Mouse (Mus musculus) heart, adult 18-20 months (tissue): Measurements from ENCODE around the gene 4930558K02Rik. TPM values are rescaled to one million over a fixed set of nuclear protein-coding genes. Genes with fewer than 3 reads are reported as not detected.

Experiments
- DNase-seq, 2 experiments: peaks; one replicate each; pipeline ENCODE4 v3.0.0; 2021 to 2022; ENCODE audit warnings: mixed read lengths in 1 of 2
- long read RNA-seq, 2 experiments: library from polyadenylated mRNA; stranded (forward); transcript quantifications; one replicate each; pipeline ENCODE4 v2.0.0; 2021
- total RNA-seq, 2 experiments: library from RNA; stranded (reverse); gene quantifications; 2 replicates each; pipeline ENCODE4 v1.2.3; 2021

Gene 4930558K02Rik
- total RNA-seq, result not detected
- long read RNA-seq, experiment 1, result 0 reads
- long read RNA-seq, experiment 2, result 0 reads

- no peak for DNase-seq
Measured at GRCm38 (mm10) chr1:161979536-161979935, at the start of gene 4930558K02Rik. 4930558K02Rik (minus strand) TSS chr1:161979636.

GRCm38 (mm10) chr1:162023681-162024270 is 44.3 kb upstream of the 4930558K02Rik start:
- DNase-seq, result no peak

GRCm38 (mm10) chr1:162020766-162021165 is 41.3 kb upstream of the 4930558K02Rik start:
- no peak for DNase-seq

GRCm38 (mm10) chr1:162020303-162020731 is 40.9 kb upstream of the 4930558K02Rik start:
- DNase-seq, result no peak

DNA sequence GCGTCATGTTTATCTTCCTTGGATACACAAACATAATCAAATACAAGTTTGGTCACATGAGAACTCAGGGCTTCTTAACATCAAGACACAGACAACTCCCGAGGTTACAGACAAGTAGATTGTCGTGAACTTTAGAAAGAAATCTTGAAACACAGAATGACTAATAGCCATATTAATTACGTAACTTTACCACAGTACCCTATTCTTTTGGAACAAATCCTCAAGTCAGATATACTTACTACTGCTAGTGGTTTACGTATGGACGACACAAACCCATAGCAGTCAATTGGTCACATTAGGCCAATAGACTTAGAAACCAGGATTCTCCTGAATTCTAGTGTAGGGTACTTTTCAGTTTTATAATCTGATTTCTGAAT is 39.2 kb upstream of the 4930558K02Rik start:
- DNase-seq, result no peak

GRCm38 (mm10) chr1:162017975-162018600 is 38.7 kb upstream of the 4930558K02Rik start:
- no peak for DNase-seq

DNA sequence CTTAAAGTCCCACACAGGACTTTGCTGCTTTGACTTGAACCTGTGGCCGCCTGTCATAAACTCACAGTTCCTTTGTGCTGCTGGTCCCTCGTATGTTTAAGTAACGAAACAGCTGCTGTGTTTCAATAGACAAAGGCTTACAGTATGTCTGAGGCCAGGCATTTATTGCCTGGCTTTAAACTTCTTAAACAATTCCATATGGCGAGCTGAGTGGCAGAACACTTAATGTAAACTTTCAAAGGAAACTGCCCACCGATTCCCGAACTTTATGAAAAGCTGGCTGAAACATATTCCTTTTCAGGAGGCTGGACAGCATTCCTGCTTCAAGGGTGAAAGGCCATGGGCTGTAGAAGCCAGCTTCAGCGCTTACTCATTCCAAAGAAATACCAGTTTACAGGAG is 37.5 kb upstream of the 4930558K02Rik start:
- no peak for DNase-seq

DNA sequence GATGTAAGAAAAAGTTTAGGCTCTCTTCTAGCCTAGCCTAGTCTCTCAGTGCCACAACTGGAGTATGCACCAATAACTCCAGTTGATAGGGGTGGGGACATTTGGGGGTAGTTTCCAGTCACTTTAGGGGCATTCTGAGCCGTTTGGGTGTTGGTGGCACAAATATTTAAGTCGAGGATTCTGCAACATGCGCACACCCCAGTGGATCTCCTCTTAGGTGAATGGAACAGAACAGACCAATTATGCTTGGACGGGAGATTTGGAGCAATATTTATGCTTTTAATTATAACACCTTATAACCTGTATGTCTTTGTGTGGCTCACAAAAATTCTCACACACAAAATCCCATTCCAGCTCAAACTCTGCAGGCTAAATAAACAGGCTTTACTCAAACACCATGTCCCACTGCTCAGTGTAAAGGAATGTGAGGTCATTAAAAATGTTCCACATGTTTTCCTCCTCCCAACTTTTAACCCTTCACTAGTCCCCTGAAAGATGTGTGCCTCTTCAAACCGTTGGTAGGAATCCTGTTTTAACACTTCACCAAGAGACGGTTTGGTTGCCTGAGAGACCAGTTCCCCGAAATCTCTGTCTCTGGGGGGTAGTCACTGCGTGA is 35.9 kb upstream of the 4930558K02Rik start:
- DNase-seq, result no peak

- DNase-seq, result no peak
Measured at GRCm38 (mm10) chr1:162013561-162013960, 34.1 kb upstream of the 4930558K02Rik start.

DNA sequence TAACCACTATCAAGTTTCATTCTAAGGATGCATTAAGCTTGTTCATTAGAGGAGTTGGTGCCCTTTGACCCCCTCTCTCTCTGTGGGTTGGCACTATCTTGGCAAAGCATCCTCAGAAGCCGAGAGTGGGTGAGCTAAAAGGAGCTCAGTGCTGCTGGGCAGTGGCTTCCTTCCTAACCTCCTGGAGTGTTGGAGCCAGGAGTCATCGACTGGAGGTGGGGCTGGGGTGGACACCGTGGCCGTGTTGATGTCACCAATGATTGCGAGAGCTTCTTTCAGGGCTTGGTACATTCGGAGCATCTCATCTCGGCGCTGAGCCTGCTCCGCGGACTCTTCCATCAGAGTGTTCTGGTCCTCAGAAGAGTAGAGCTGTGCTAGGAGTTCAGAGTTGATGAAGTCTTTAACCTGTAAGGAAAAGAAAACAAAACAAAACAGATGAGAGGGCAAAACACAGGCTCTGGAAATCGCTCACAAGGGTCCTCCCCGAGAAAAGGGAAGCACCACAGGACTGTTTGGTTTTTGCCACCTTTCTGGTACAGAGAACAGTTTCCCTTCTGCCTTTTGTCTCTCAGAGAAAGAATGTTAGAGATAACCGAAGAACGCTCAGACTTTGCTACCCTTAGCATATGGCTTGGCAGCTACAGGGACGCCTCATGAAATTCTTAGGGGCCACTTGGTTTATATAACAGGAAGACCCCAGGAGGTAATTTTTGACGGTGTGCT is 32.2 kb upstream of the 4930558K02Rik start:
- no peak for DNase-seq

GRCm38 (mm10) chr1:162009086-162009485 is 29.6 kb upstream of the 4930558K02Rik start:
- DNase-seq, result no peak

- DNase-seq, result peak; percentile 25 to 33
Measured at GRCm38 (mm10) chr1:162008631-162009067, 29.2 kb upstream of the 4930558K02Rik start.

DNA sequence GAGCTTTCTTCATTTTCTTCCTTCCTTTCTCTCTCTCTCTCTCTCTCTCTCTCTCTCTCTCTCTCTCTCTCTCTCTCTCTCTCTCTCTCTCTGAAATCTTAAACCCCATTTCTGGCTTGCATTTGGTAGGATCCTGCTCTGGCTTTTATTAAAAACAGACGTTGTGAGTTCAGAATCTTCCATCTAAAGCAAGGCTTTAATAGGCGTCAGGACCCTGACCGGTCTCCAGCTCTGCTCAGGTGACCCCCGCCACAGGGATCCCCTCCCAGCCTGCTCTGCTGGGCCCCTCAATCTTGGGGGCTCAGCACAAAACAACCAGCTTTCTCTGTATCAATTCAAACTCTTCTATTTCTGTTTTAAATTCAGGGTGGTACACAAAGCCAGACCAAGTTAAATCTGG is 28.8 kb upstream of the 4930558K02Rik start:
- no peak for DNase-seq

DNA sequence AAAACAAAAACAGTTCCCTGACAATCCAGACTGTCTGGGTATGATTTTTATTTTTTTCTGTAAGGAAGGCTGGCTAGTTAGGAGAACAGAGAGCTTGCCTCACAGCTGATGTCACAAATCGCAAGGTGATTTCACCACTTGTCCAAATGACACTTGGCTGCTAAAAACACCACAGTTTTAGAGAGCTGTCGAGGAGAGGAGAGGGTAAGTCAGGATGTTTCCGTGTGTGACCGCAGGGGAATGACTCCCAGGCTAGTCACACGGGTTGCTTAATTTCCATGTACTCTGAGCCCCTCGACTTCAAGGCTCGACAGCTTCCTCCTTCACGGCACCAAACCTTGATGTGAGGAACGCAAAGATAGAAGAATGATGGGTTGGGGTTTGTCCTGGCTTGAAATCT is 26.7 kb upstream of the 4930558K02Rik start:
- no peak for DNase-seq

GRCm38 (mm10) chr1:162004821-162005770 is 25.7 kb upstream of the 4930558K02Rik start:
- DNase-seq, result peak; percentile 74 to 79

DNA sequence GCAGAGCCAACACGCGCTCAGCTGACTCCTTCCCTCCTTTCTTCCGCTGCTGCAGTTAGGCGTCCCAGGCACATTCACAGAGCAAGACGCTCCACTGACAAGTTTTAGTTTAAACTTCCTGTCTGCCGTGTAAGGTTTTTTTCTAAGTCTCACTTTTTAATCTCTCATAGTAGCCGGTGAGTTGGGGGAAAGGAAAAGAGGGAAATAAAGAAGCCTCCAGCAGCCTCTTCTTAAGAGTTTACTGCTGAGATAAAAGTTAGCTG is 25.0 kb upstream of the 4930558K02Rik start:
- no peak for DNase-seq

DNA sequence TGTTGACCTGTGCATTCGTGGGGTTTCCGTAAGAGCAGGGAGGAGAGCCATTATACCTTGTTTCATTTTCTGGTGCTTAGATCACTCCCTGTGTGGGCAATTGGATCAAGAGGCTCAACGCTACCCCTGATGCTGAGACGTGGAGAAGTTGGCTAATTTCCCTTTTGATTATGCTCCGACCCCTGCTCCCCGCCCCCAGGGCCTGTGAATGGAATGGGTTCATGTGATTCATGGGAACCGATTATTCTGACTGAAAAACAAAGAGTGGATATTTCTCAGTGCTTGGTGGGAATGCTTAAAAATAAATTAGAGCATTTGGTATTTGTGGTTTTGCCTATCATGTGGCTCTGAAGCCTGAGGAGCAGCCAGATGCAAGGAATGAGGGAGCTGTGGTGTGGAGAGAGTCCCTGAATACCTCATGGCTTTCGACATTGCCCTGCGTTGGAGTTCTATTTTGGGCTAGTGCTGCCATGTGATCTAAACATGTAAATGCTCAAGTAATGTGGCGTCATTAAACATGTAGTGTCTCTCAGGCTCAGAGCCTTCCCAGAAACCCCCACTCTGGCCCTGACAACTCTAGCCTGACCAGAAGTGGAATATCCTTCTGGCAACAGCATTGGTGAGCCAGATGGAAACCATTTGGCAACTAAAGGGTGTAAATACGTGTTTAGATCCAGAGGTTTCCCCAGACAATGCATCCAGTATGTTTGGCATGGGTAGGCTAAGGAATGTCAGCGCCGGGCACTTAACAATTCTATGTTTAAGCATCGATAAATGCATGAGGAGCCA is 24.5 kb upstream of the 4930558K02Rik start:
- peak in 1 of 2 experiments; percentile 43 for DNase-seq

DNA sequence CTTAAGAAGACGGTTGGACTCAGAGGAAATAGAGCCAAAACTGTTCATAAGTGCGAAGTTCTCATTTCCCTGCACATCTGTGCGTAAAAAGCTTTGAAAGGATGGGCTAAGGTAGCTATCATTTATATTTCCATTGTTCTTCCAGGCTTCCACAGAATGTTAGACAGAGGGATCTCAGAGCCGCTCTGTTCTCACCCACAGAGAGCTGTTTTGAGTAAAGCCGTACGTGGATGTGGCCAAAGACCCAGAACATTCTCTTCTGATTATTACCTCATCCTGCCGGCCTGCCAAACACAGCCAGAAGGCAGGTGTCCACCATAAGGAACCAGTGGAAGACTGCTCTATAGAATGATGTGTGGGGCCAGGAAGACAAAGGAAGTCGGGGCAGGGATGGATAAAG is 21.9 kb upstream of the 4930558K02Rik start:
- peak; percentile 49 to 52 for DNase-seq

GRCm38 (mm10) chr1:161999882-162000371 is 20.5 kb upstream of the 4930558K02Rik start:
- peak; percentile 63 to 83 for DNase-seq

DNA sequence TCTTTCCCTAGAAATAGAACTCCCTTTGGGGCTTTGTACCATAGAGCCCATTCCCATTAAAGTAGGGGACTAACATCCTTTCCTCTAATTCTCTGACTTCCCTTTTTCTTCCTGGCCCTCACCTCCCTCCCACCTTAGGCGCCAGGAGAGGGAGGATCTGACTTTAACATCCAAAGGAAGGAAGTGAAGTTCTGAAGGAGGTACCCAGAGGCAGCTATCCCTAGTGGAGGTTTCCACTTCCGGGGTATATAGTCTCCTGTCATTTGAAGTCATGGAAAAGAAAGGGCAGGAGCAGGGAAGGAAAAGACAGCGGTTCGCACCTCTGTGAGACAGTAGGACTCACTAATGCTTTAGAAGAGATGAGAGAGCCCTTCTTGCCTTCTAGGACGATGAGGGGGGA is 19.9 kb upstream of the 4930558K02Rik start:
- DNase-seq, result peak in 1 of 2 experiments; percentile 41

DNA sequence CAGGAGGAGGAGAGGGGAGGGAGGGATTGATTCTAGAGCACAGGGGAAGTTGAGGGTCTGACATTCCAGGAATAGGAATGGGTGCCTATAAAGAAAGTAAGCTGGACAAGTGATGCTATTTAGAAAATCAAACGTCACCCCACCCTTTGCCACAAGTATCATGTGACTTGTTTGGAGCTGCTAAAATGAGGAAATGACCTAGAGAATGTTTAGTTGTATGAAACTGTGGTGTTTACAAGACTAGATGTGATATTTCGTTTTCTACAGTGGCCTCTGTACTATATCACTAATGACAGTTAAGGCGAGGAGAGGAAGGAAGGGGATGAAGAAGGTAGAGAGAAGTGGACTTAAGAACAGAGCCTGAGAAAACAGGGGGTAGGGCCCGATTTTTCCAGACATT is 19.3 kb upstream of the 4930558K02Rik start:
- DNase-seq, result no peak
